Mouse (Mus musculus) T-helper 1 cell (primary cell): ENCODE data around the gene Slc30a10.

Experiments
- in situ Hi-C: fragments of 300-600 bp; cut with MboI, MseI; formaldehyde crosslinking; loops from one replicate; pipeline ENCODE4 v1.15.1; 2025; ENCODE audit warnings: high pct_unique_total_duplicates

Gene Slc30a10

GRCm38 (mm10) chr1:185454575-185454954 is at the start of gene Slc30a10:
TSS of gene Slc30a10 (plus strand) at chr1:185454848.
- in situ Hi-C loops = no loop called here

GRCm38 (mm10) chr1:185405921-185406320 is 48.7 kb upstream of the Slc30a10 start:
- in situ Hi-C loops = no loop called here

- in situ Hi-C loops = no loop called here
Observed at GRCm38 (mm10) chr1:185409831-185410230, 44.8 kb upstream of the Slc30a10 start.

GRCm38 (mm10) chr1:185418011-185418410 is 36.6 kb upstream of the Slc30a10 start:
- in situ Hi-C loops = loop anchor here (5.0 kb wide), 1 partner anchor 41 kb away; no protein-coding TSS in a partner anchor

- in situ Hi-C loops = loop anchor here (5.0 kb wide), 1 partner anchor 43 kb away; no protein-coding TSS in a partner anchor
Observed at GRCm38 (mm10) chr1:185419805-185420204, 34.8 kb upstream of the Slc30a10 start.

- in situ Hi-C loops = no loop called here
Observed at GRCm38 (mm10) chr1:185420776-185421175, 33.9 kb upstream of the Slc30a10 start.

- in situ Hi-C loops = no loop called here
Observed at GRCm38 (mm10) chr1:185426583-185426982, 28.1 kb upstream of the Slc30a10 start.

GRCm38 (mm10) chr1:185430488-185430887 is 24.2 kb upstream of the Slc30a10 start:
- in situ Hi-C loops = no loop called here

GRCm38 (mm10) chr1:185431245-185431997 is 23.2 kb upstream of the Slc30a10 start:
- in situ Hi-C loops = no loop called here

GRCm38 (mm10) chr1:185431998-185432317 is 22.7 kb upstream of the Slc30a10 start:
- in situ Hi-C loops = no loop called here

- in situ Hi-C loops = no loop called here
Observed at GRCm38 (mm10) chr1:185433112-185433511, 21.5 kb upstream of the Slc30a10 start.

- in situ Hi-C loops = no loop called here
Observed at GRCm38 (mm10) chr1:185438841-185439580, 15.6 kb upstream of the Slc30a10 start.

GRCm38 (mm10) chr1:185441703-185442472 is 12.8 kb upstream of the Slc30a10 start:
- in situ Hi-C loops = no loop called here

- in situ Hi-C loops = no loop called here
Observed at GRCm38 (mm10) chr1:185448936-185449335, 5.7 kb upstream of the Slc30a10 start.

- in situ Hi-C loops = no loop called here
Observed at GRCm38 (mm10) chr1:185449727-185450126, 4.9 kb upstream of the Slc30a10 start.

GRCm38 (mm10) chr1:185451077-185451476 is 3.6 kb upstream of the Slc30a10 start:
- in situ Hi-C loops = no loop called here

- in situ Hi-C loops = no loop called here
Observed at GRCm38 (mm10) chr1:185451495-185451894, 3.2 kb upstream of the Slc30a10 start.

- in situ Hi-C loops = no loop called here
Observed at GRCm38 (mm10) chr1:185452461-185452860, 2.2 kb upstream of the Slc30a10 start.

- in situ Hi-C loops = no loop called here
Observed at GRCm38 (mm10) chr1:185454144-185454543, 504 bp upstream of the Slc30a10 start.

- in situ Hi-C loops = loop anchor here (5.0 kb wide), 1 partner anchor 338 kb away; no protein-coding TSS in a partner anchor
Observed at GRCm38 (mm10) chr1:185454955-185455701, 480 bp downstream of the Slc30a10 start.

GRCm38 (mm10) chr1:185456327-185456726 is 1.7 kb downstream of the Slc30a10 start:
- in situ Hi-C loops = loop anchor here (5.0 kb wide), 1 partner anchor 339 kb away; no protein-coding TSS in a partner anchor
